In genomic region chr15:102366238-102366637, GRCm38 (mm10) we compare ENCODE assay signal across 11 mouse cellular contexts. TPM values are rescaled to one million over a fixed set of nuclear protein-coding genes. Genes with fewer than 3 reads are reported as not detected.
A peak's percentile ranks its signal among the peaks of the same experiment; 100 is the strongest.
DNase-seq lines count a peak whose midpoint lies in the region; ATAC-seq and TF ChIP-seq lines count a peak whose summit lies in the region.
"Had no signal": no experiment of that assay in that cellular context is flagged by ENCODE, and none has a peak within 500 bp of the region (broad histone marks: within the 10 kb centered on the region; RNA-seq: fewer than 3 reads in every experiment).

No protein-coding gene starts in this region.

- TF ChIP-seq CTCF in thymus, adult 2 months (IDR thresholded peaks at IDR 0.05; ENCODE audit: borderline replicate concordance, control insufficient read depth, extremely low read depth, insufficient read depth, low read length, poor library complexity): no peak
- no peak for TF ChIP-seq CTCF in left cerebral cortex, adult 2 months (IDR thresholded peaks at IDR 0.05)

- H3K4me3 ChIP-seq in lung, embryonic 16.5 days (ENCODE audit: low read length): peak overlapping the region; percentile 24
- no peak overlapping the region for H3K4me3 ChIP-seq in forebrain, embryonic 16.5 days (replicated peaks; ENCODE audit: low read length)
- H3K4me3 ChIP-seq in limb, embryonic 15.5 days: peak overlapping the region; percentile 29
- H3K4me3 ChIP-seq in stomach, embryonic 16.5 days (replicated peaks; ENCODE audit: low read length): peak overlapping the region; percentile 33
- no peak overlapping the region for H3K4me3 ChIP-seq in thymus, adult 2 months (ENCODE audit: control insufficient read depth, insufficient read depth, low read length)
- H3K4me3 ChIP-seq in left cerebral cortex, adult 2 months: no peak overlapping the region

- peaks cover 15% of the 10 kb centered on the region for H3K4me1 ChIP-seq in lung, embryonic 16.5 days (replicated peaks; ENCODE audit: control insufficient read depth, insufficient read depth, low read length)
- H3K4me1 ChIP-seq in forebrain, embryonic 16.5 days (replicated peaks; ENCODE audit: control insufficient read depth, insufficient read depth, low read length): peaks cover 8% of the 10 kb centered on the region
- peaks cover 31% of the 10 kb centered on the region for H3K4me1 ChIP-seq in limb, embryonic 15.5 days
- peaks cover 32% of the 10 kb centered on the region for H3K4me1 ChIP-seq in stomach, embryonic 16.5 days (ENCODE audit: control insufficient read depth, insufficient read depth, low read length)
- no peaks in the 10 kb centered on the region for H3K4me1 ChIP-seq in thymus, adult 2 months (replicated peaks; ENCODE audit: control insufficient read depth, insufficient read depth, low read length)

- no peaks in the 10 kb centered on the region for H3K36me3 ChIP-seq in lung, embryonic 16.5 days (ENCODE audit: control insufficient read depth, insufficient read depth, low read length)
- H3K36me3 ChIP-seq in forebrain, embryonic 16.5 days (ENCODE audit: control insufficient read depth, insufficient read depth): no peaks in the 10 kb centered on the region
- no peaks in the 10 kb centered on the region for H3K36me3 ChIP-seq in limb, embryonic 15.5 days
- H3K36me3 ChIP-seq in stomach, embryonic 16.5 days (ENCODE audit: control insufficient read depth, insufficient read depth, low read length): no peaks in the 10 kb centered on the region
- H3K36me3 ChIP-seq in thymus, adult 2 months (ENCODE audit: control insufficient read depth, insufficient read depth, low read length): no peaks in the 10 kb centered on the region

- peak overlapping the region; percentile 56 for H3K9ac ChIP-seq in lung, embryonic 16.5 days (ENCODE audit: low read length)
- no peak overlapping the region for H3K9ac ChIP-seq in forebrain, embryonic 16.5 days (replicated peaks; ENCODE audit: low read depth, low read length)
- no peak overlapping the region for H3K9ac ChIP-seq in limb, embryonic 15.5 days
- peak overlapping the region; percentile 43 for H3K9ac ChIP-seq in stomach, embryonic 16.5 days (ENCODE audit: low read length)

- no peaks in the 10 kb centered on the region for H3K9me3 ChIP-seq in lung, embryonic 16.5 days (ENCODE audit: control insufficient read depth, low read length)
- H3K9me3 ChIP-seq in forebrain, embryonic 16.5 days (ENCODE audit: control insufficient read depth, low read length): no peaks in the 10 kb centered on the region
- H3K9me3 ChIP-seq in limb, embryonic 15.5 days: no peaks in the 10 kb centered on the region
- no peaks in the 10 kb centered on the region for H3K9me3 ChIP-seq in stomach, embryonic 16.5 days (replicated peaks; ENCODE audit: control insufficient read depth, low read length)

- no peak overlapping the region for H3K27ac ChIP-seq in lung, embryonic 16.5 days (ENCODE audit: low read length)
- no peak overlapping the region for H3K27ac ChIP-seq in forebrain, embryonic 16.5 days (ENCODE audit: low read length)
- 0 out of 2 replicates have a peak overlapping the region, but pooled peaks have one; percentile 40 for H3K27ac ChIP-seq in limb, embryonic 15.5 days
- no peak overlapping the region for H3K27ac ChIP-seq in stomach, embryonic 16.5 days (ENCODE audit: low read length)
- no peak overlapping the region for H3K27ac ChIP-seq in thymus, adult 2 months (ENCODE audit: control insufficient read depth, insufficient read depth, low read length)
- no peak overlapping the region for H3K27ac ChIP-seq in left cerebral cortex, adult 2 months

- intact Hi-C loops in left cerebral cortex, adult 2 months (cut with DNase I): no loop called here

- no peak for ATAC-seq in lung, embryonic 16.5 days (ENCODE audit: low read depth)
- no peak for ATAC-seq in forebrain, embryonic 16.5 days
- no peak for ATAC-seq in limb, embryonic 15.5 days (ENCODE audit: insufficient number of reproducible peaks, low FRiP score, low TSS enrichment, low read depth)
- ATAC-seq in stomach, embryonic 16.5 days (ENCODE audit: insufficient read depth, low FRiP score): no peak

- 8% methylated on average over 7 of the region's 7 CpGs for WGBS in lung, embryonic 16.5 days
- WGBS in forebrain, embryonic 16.5 days: 9% methylated on average over 7 of the region's 7 CpGs
- 11% methylated on average over 7 of the region's 7 CpGs for WGBS in limb, embryonic 15.5 days
- WGBS in stomach, embryonic 16.5 days: 12% methylated on average over 7 of the region's 7 CpGs
- WGBS in thymus, adult 2 months: 61% methylated on average over 7 of the region's 7 CpGs

- no peak for DNase-seq in lung, adult 18-20 months
- no peak for DNase-seq in thymus, adult 2 months
- no peak for DNase-seq in left cerebral cortex, adult 2 months (ENCODE audit: extremely low spot score in 1 of 2, low spot score in 2 of 2)
- DNase-seq in adrenal gland, adult (ENCODE audit: inconsistent age in 2 of 2, low spot score in 1 of 2): no peak
- DNase-seq: kidney, adult 2 months; lung, adult 2 months; thymus, adult 18-20 months had no signal

- H3K27me3 ChIP-seq in lung, embryonic 16.5 days (ENCODE audit: control insufficient read depth, insufficient read depth, low read depth, low read length): peaks cover 11% of the 10 kb centered on the region; the same call in 1 of the 2 replicates
- H3K27me3 ChIP-seq in forebrain, embryonic 16.5 days (replicated peaks; ENCODE audit: control insufficient read depth, insufficient read depth, low read length): peaks cover 19% of the 10 kb centered on the region
- H3K27me3 ChIP-seq in limb, embryonic 15.5 days: peaks cover 10% of the 10 kb centered on the region
- H3K27me3 ChIP-seq in stomach, embryonic 16.5 days (ENCODE audit: control insufficient read depth, insufficient read depth, low read length): no peaks in the 10 kb centered on the region; the same call in none of the 2 replicates
- peaks cover 5% of the 10 kb centered on the region for H3K27me3 ChIP-seq in thymus, adult 2 months (ENCODE audit: control insufficient read depth, insufficient read depth, low read length)

- no peak for TF ChIP-seq POLR2A in thymus, adult 2 months (IDR thresholded peaks at IDR 0.05; ENCODE audit: control insufficient read depth, extremely low read depth, insufficient read depth, low read length, poor library complexity)

- H3K4me2 ChIP-seq in lung, embryonic 16.5 days (ENCODE audit: low read depth, low read length): peak overlapping the region; percentile 51
- peak overlapping the region; percentile 46 for H3K4me2 ChIP-seq in forebrain, embryonic 16.5 days (ENCODE audit: low read length)
- H3K4me2 ChIP-seq in limb, embryonic 15.5 days: peak overlapping the region; percentile 47
- H3K4me2 ChIP-seq in stomach, embryonic 16.5 days (ENCODE audit: low read depth, low read length): peak overlapping the region; percentile 46

RNA-seq across cellular contexts. Expression of gene Sp7, which starts 0.7 kb away (rescaled TPM):
- polyA plus RNA-seq in lung, embryonic 16.5 days (2015; fragmentation: Nextera tagmentation; extraction: Ambion mirVana): 0.25 and 1.6 TPM in 2 replicates
- 0.38 and 1.1 TPM in 2 replicates for polyA plus RNA-seq in forebrain, embryonic 16.5 days (2015; fragmentation: Nextera tagmentation; extraction: Ambion mirVana)
- polyA plus RNA-seq in limb, embryonic 15.5 days (2015; fragmentation: Nextera tagmentation; extraction: Ambion mirVana): 12.6 and 18.1 TPM in 2 replicates
- 1.3 TPM in 2 replicates for polyA plus RNA-seq in stomach, embryonic 16.5 days (2015; fragmentation: Nextera tagmentation; extraction: Ambion mirVana)
- polyA plus RNA-seq in thymus, adult 2 months (2012; rRNA removed): 0.13 and 0.23 TPM in 2 replicates
- total RNA-seq in left cerebral cortex, adult 2 months (2021): under 1 TPM; 0.27 to 0.61 TPM

RNA-seq across cellular contexts. Expression of gene Aaas, which starts 15.7 kb away (rescaled TPM):
- 73.5 and 80.3 TPM in 2 replicates for polyA plus RNA-seq in lung, embryonic 16.5 days (2015; fragmentation: Nextera tagmentation; extraction: Ambion mirVana)
- 42.0 and 44.7 TPM in 2 replicates for polyA plus RNA-seq in forebrain, embryonic 16.5 days (2015; fragmentation: Nextera tagmentation; extraction: Ambion mirVana)
- polyA plus RNA-seq in limb, embryonic 15.5 days (2015; fragmentation: Nextera tagmentation; extraction: Ambion mirVana): 61.3 and 62.0 TPM in 2 replicates
- 55.4 and 57.0 TPM in 2 replicates for polyA plus RNA-seq in stomach, embryonic 16.5 days (2015; fragmentation: Nextera tagmentation; extraction: Ambion mirVana)
- 106 and 107 TPM in 2 replicates for polyA plus RNA-seq in thymus, adult 2 months (2012; rRNA removed)
- total RNA-seq in left cerebral cortex, adult 2 months (2021): 10 to 100 TPM; 14.3 to 18.9 TPM

RNA-seq across cellular contexts. Expression of gene Myg1, which starts 34.7 kb away (rescaled TPM):
- 98.3 and 101 TPM in 2 replicates for polyA plus RNA-seq in lung, embryonic 16.5 days (2015; fragmentation: Nextera tagmentation; extraction: Ambion mirVana)
- 105 and 111 TPM in 2 replicates for polyA plus RNA-seq in forebrain, embryonic 16.5 days (2015; fragmentation: Nextera tagmentation; extraction: Ambion mirVana)
- 81.8 and 86.3 TPM in 2 replicates for polyA plus RNA-seq in limb, embryonic 15.5 days (2015; fragmentation: Nextera tagmentation; extraction: Ambion mirVana)
- 80.7 and 81.8 TPM in 2 replicates for polyA plus RNA-seq in stomach, embryonic 16.5 days (2015; fragmentation: Nextera tagmentation; extraction: Ambion mirVana)
- 104 and 105 TPM in 2 replicates for polyA plus RNA-seq in thymus, adult 2 months (2012; rRNA removed)
- 10 to 100 TPM; 65.1 to 67.9 TPM for total RNA-seq in left cerebral cortex, adult 2 months (2021)

RNA-seq across cellular contexts. Expression of gene Sp1, which starts 39.7 kb away (rescaled TPM):
- 10.8 and 11.2 TPM in 2 replicates for polyA plus RNA-seq in lung, embryonic 16.5 days (2015; fragmentation: Nextera tagmentation; extraction: Ambion mirVana)
- 5.0 and 5.9 TPM in 2 replicates for polyA plus RNA-seq in forebrain, embryonic 16.5 days (2015; fragmentation: Nextera tagmentation; extraction: Ambion mirVana)
- polyA plus RNA-seq in limb, embryonic 15.5 days (2015; fragmentation: Nextera tagmentation; extraction: Ambion mirVana): 9.3 and 11.1 TPM in 2 replicates
- 9.5 and 10.3 TPM in 2 replicates for polyA plus RNA-seq in stomach, embryonic 16.5 days (2015; fragmentation: Nextera tagmentation; extraction: Ambion mirVana)
- polyA plus RNA-seq in thymus, adult 2 months (2012; rRNA removed): 45.0 and 52.1 TPM in 2 replicates
- total RNA-seq in left cerebral cortex, adult 2 months (2021): 10 to 100 TPM; 26.8 to 27.2 TPM

RNA-seq across cellular contexts. Expression of gene Pfdn5, which starts 40.3 kb away (rescaled TPM):
- polyA plus RNA-seq in lung, embryonic 16.5 days (2015; fragmentation: Nextera tagmentation; extraction: Ambion mirVana): 390 and 403 TPM in 2 replicates
- polyA plus RNA-seq in forebrain, embryonic 16.5 days (2015; fragmentation: Nextera tagmentation; extraction: Ambion mirVana): 429 and 443 TPM in 2 replicates
- polyA plus RNA-seq in limb, embryonic 15.5 days (2015; fragmentation: Nextera tagmentation; extraction: Ambion mirVana): 314 and 380 TPM in 2 replicates
- 305 and 321 TPM in 2 replicates for polyA plus RNA-seq in stomach, embryonic 16.5 days (2015; fragmentation: Nextera tagmentation; extraction: Ambion mirVana)
- 76.0 and 93.2 TPM in 2 replicates for polyA plus RNA-seq in thymus, adult 2 months (2012; rRNA removed)
- 100 to 1,000 TPM; 408 to 428 TPM for total RNA-seq in left cerebral cortex, adult 2 months (2021)

Comparison
In these comparisons a context has a peak if more than half of its experiments do, and no peak if none do; other contexts are left out.
1. H3K4me3 ChIP-seq: peak in lung, embryonic 16.5 days (single experiment), limb, embryonic 15.5 days (single experiment) and stomach, embryonic 16.5 days (single experiment); none in forebrain, embryonic 16.5 days (single experiment), thymus, adult 2 months (single experiment) and left cerebral cortex, adult 2 months (single experiment).
2. H3K9ac ChIP-seq: peak in lung, embryonic 16.5 days (single experiment) and stomach, embryonic 16.5 days (single experiment); none in forebrain, embryonic 16.5 days (single experiment) and limb, embryonic 15.5 days (single experiment).
3. Peak in every context shown above with its lines, with median percentiles within 50 percentile points of each other: H3K4me2 ChIP-seq.